ENCODE assay signal across 17 mouse cellular contexts in the genomic region with DNA sequence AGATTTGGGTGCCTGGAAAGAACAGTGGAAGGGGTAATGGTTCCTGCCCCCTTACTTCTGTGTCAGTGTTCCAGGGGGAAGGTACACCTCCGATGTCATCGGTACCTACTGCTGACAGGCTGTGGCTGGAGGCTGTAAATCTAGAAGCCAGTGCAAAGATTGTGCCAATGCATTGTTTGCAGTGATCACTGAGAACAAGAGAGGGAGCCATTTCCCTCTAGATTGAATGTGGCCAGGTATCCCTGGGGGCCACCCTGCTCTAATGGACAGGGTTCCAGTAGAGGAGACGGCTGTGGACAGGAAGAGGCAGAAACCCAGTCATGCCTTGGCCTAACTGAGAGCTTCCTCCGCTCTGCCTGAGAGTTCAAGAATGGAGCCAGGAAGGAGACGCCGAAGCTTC. TPM values are rescaled to one million over a fixed set of nuclear protein-coding genes. Genes with fewer than 3 reads are reported as not detected.
DNase-seq lines count a peak whose midpoint lies in the region; ATAC-seq and TF ChIP-seq lines count a peak whose summit lies in the region.
"Had no signal": no experiment of that assay in that cellular context is flagged by ENCODE, and none has a peak within 500 bp of the region (broad histone marks: within the 10 kb centered on the region; RNA-seq: fewer than 3 reads in every experiment).

No protein-coding gene starts in this region.

- 57% methylated on average over 6 of the region's 6 CpGs for WGBS in hindbrain, postnatal 0 days
- WGBS in hindbrain, embryonic 13.5 days = 62% methylated on average over 6 of the region's 6 CpGs
- 74% methylated on average over 6 of the region's 6 CpGs for WGBS in midbrain, postnatal 0 days
- WGBS in midbrain, embryonic 13.5 days = 65% methylated on average over 6 of the region's 6 CpGs

- DNase-seq in cerebellum, postnatal 36 days = peak; percentile 5 to 6
- peak; percentile 46 for DNase-seq in hindbrain, postnatal 0 days (ENCODE audit: low spot score)
- peak; percentile 29 for DNase-seq in midbrain, postnatal 0 days (ENCODE audit: low spot score)
- no peak for DNase-seq in spleen, postnatal 4 days (ENCODE audit: low spot score in 2 of 2)
- no peak for DNase-seq in urinary bladder, adult 18-20 months (ENCODE audit: low spot score in 2 of 2)
- DNase-seq: adrenal gland, adult 8-10 months; B cell, adult 2 months; cerebellum, adult 11 months; gastrocnemius, postnatal 25 days; lung, adult 18-20 months had no signal

- H3K36me3 ChIP-seq in hindbrain, postnatal 0 days (ENCODE audit: insufficient read depth, low read length) = no peaks in the 10 kb centered on the region
- H3K36me3 ChIP-seq in hindbrain, embryonic 13.5 days = no peaks in the 10 kb centered on the region
- H3K36me3 ChIP-seq in midbrain, postnatal 0 days (ENCODE audit: insufficient read depth, low read length) = no peaks in the 10 kb centered on the region
- no peaks in the 10 kb centered on the region for H3K36me3 ChIP-seq in midbrain, embryonic 13.5 days
- H3K36me3 ChIP-seq: hindbrain, embryonic 15.5 days; limb, embryonic 10.5 days had no signal

- H3K9me3 ChIP-seq in hindbrain, postnatal 0 days (ENCODE audit: low read length) = no peaks in the 10 kb centered on the region
- H3K9me3 ChIP-seq in hindbrain, embryonic 13.5 days = no peaks in the 10 kb centered on the region
- no peaks in the 10 kb centered on the region for H3K9me3 ChIP-seq in midbrain, postnatal 0 days (ENCODE audit: low read length)
- H3K9me3 ChIP-seq in midbrain, embryonic 13.5 days = no peaks in the 10 kb centered on the region
- H3K9me3 ChIP-seq: hindbrain, embryonic 15.5 days; limb, embryonic 10.5 days had no signal

- H3K4me3 ChIP-seq in hindbrain, postnatal 0 days (ENCODE audit: low read length) = no peak overlapping the region
- no peak overlapping the region for H3K4me3 ChIP-seq in hindbrain, embryonic 13.5 days
- H3K4me3 ChIP-seq in midbrain, postnatal 0 days (ENCODE audit: low read depth, low read length) = no peak overlapping the region
- no peak overlapping the region for H3K4me3 ChIP-seq in midbrain, embryonic 13.5 days (replicated peaks)
- H3K4me3 ChIP-seq: hindbrain, embryonic 15.5 days; limb, embryonic 10.5 days had no signal

- no peak overlapping the region for H3K9ac ChIP-seq in hindbrain, postnatal 0 days (replicated peaks; ENCODE audit: low read length)
- H3K9ac ChIP-seq in hindbrain, embryonic 13.5 days = no peak overlapping the region
- H3K9ac ChIP-seq in midbrain, postnatal 0 days (replicated peaks; ENCODE audit: low read length, poor library complexity, severe bottlenecking) = no peak overlapping the region
- H3K9ac ChIP-seq in midbrain, embryonic 13.5 days (replicated peaks) = no peak overlapping the region
- H3K9ac ChIP-seq: hindbrain, embryonic 15.5 days had no signal

- peak; percentile 49 for TF ChIP-seq CTCF in hindbrain, postnatal 0 days (IDR thresholded peaks at IDR 0.05; ENCODE audit: low read depth)
- peak; percentile 51 for TF ChIP-seq CTCF in midbrain, postnatal 0 days (IDR thresholded peaks at IDR 0.05)

- no peak overlapping the region for H3K4me2 ChIP-seq in hindbrain, postnatal 0 days (ENCODE audit: low read depth, low read length)
- no peak overlapping the region for H3K4me2 ChIP-seq in hindbrain, embryonic 13.5 days
- H3K4me2 ChIP-seq in midbrain, postnatal 0 days (ENCODE audit: low read depth, low read length, poor library complexity, severe bottlenecking) = no peak overlapping the region
- H3K4me2 ChIP-seq in midbrain, embryonic 13.5 days (replicated peaks) = no peak overlapping the region
- H3K4me2 ChIP-seq: hindbrain, embryonic 15.5 days had no signal

- H3K4me1 ChIP-seq in hindbrain, postnatal 0 days (ENCODE audit: insufficient read depth, low read length) = no peaks in the 10 kb centered on the region
- peaks cover 12% of the 10 kb centered on the region; the same call in 1 of the 2 replicates for H3K4me1 ChIP-seq in hindbrain, embryonic 13.5 days (replicated peaks)
- no peaks in the 10 kb centered on the region for H3K4me1 ChIP-seq in midbrain, postnatal 0 days (ENCODE audit: insufficient read depth, low read length)
- no peaks in the 10 kb centered on the region for H3K4me1 ChIP-seq in midbrain, embryonic 13.5 days (replicated peaks)
- H3K4me1 ChIP-seq: limb, embryonic 10.5 days had no signal

- no peaks in the 10 kb centered on the region for H3K27me3 ChIP-seq in hindbrain, postnatal 0 days (ENCODE audit: insufficient read depth, low read length)
- no peaks in the 10 kb centered on the region for H3K27me3 ChIP-seq in hindbrain, embryonic 13.5 days
- no peaks in the 10 kb centered on the region for H3K27me3 ChIP-seq in midbrain, postnatal 0 days (ENCODE audit: insufficient read depth, low read length)
- no peaks in the 10 kb centered on the region for H3K27me3 ChIP-seq in midbrain, embryonic 13.5 days
- H3K27me3 ChIP-seq: hindbrain, embryonic 15.5 days had no signal

- H3K27ac ChIP-seq in hindbrain, postnatal 0 days = no peak overlapping the region
- H3K27ac ChIP-seq in hindbrain, embryonic 13.5 days = no peak overlapping the region
- no peak overlapping the region for H3K27ac ChIP-seq in midbrain, postnatal 0 days (ENCODE audit: low read depth, low read length)
- no peak overlapping the region for H3K27ac ChIP-seq in midbrain, embryonic 13.5 days
- H3K27ac ChIP-seq: hindbrain, embryonic 15.5 days; limb, embryonic 10.5 days had no signal

- no peak for ATAC-seq in cerebellum, adult (ENCODE audit: insufficient number of reproducible peaks, low FRiP score, low TSS enrichment)
- no peak for ATAC-seq in hindbrain, postnatal 0 days
- ATAC-seq in hindbrain, embryonic 13.5 days (ENCODE audit: low FRiP score) = no peak
- no peak for ATAC-seq in midbrain, postnatal 0 days (ENCODE audit: low FRiP score)
- no peak for ATAC-seq in midbrain, embryonic 13.5 days

RNA-seq across cellular contexts. Expression of a gene that starts 18.5 kb away (rescaled TPM):
- 0.37 TPM in 1 of 2 replicates, not detected in the other for total RNA-seq in hindbrain, postnatal 0 days (2014; rRNA removed)
- polyA plus RNA-seq in hindbrain, postnatal 0 days (2015; fragmentation: Nextera tagmentation; extraction: Ambion mirVana) = not detected in 2 replicates
- not detected in 2 replicates for polyA plus RNA-seq in hindbrain, embryonic 13.5 days (2015; fragmentation: Nextera tagmentation; extraction: Ambion mirVana)
- not detected in 2 replicates for total RNA-seq in midbrain, postnatal 0 days (2014; rRNA removed)
- polyA plus RNA-seq in midbrain, postnatal 0 days (2015; fragmentation: Nextera tagmentation; extraction: Ambion mirVana) = 0.15 TPM in 1 of 2 replicates, not detected in the other
- 0.27 TPM in 1 of 2 replicates, not detected in the other for polyA plus RNA-seq in midbrain, embryonic 13.5 days (2015; fragmentation: Nextera tagmentation; extraction: Ambion mirVana)
- polyA plus RNA-seq: hindbrain, embryonic 15.5 days; large intestine, adult 2 months; limb, embryonic 10.5 days; neural tube, embryonic 14.5 days had no signal

RNA-seq across cellular contexts. Expression of a gene that starts 54.4 kb away (rescaled TPM):
- 364 and 397 TPM in 2 replicates for total RNA-seq in hindbrain, postnatal 0 days (2014; rRNA removed)
- 291 and 316 TPM in 2 replicates for polyA plus RNA-seq in hindbrain, postnatal 0 days (2015; fragmentation: Nextera tagmentation; extraction: Ambion mirVana)
- 105 and 108 TPM in 2 replicates for polyA plus RNA-seq in hindbrain, embryonic 13.5 days (2015; fragmentation: Nextera tagmentation; extraction: Ambion mirVana)
- total RNA-seq in midbrain, postnatal 0 days (2014; rRNA removed) = 221 and 246 TPM in 2 replicates
- polyA plus RNA-seq in midbrain, postnatal 0 days (2015; fragmentation: Nextera tagmentation; extraction: Ambion mirVana) = 240 and 311 TPM in 2 replicates
- polyA plus RNA-seq in midbrain, embryonic 13.5 days (2015; fragmentation: Nextera tagmentation; extraction: Ambion mirVana) = 80.2 and 83.6 TPM in 2 replicates

Comparison
In these comparisons a context has a peak if more than half of its experiments do, and no peak if none do; other contexts are left out.
1. DNase-seq: peak in cerebellum, postnatal 36 days (2 of 2), hindbrain, postnatal 0 days (single experiment) and midbrain, postnatal 0 days (single experiment); none in spleen, postnatal 4 days (0 of 2) and urinary bladder, adult 18-20 months (0 of 2).